Mouse (Mus musculus): ENCODE measurements around the gene Srarp.

Srarp gene

GRCm38 (mm10) chr4:141397861-141398260, 38.0 kb downstream of the Srarp start:
- DNase-seq (ENCODE audit: low read depth in 1 of 2, low spot score in 2 of 2): no peak

GRCm38 (mm10) chr4:141394751-141395150, 41.2 kb downstream of the Srarp start:
- DNase-seq (ENCODE audit: low read depth in 1 of 2, low spot score in 2 of 2): no peak

GRCm38 (mm10) chr4:141391293-141391692, 44.6 kb downstream of the Srarp start:
- DNase-seq (ENCODE audit: low read depth in 1 of 2, low spot score in 2 of 2): no peak

GRCm38 (mm10) chr4:141389366-141390150, 46.3 kb downstream of the Srarp start:
- no peak for DNase-seq (ENCODE audit: low read depth in 1 of 2, low spot score in 2 of 2)

GRCm38 (mm10) chr4:141387933-141388332, 48.0 kb downstream of the Srarp start:
- DNase-seq (ENCODE audit: low read depth in 1 of 2, low spot score in 2 of 2): no peak

GRCm38 (mm10) chr4:141387093-141387784, 48.7 kb downstream of the Srarp start:
- peak in 1 of 2 experiments; percentile 53 for DNase-seq (ENCODE audit: low read depth in 1 of 2, low spot score in 2 of 2)

GRCm38 (mm10) chr4:141386150-141386549, 49.8 kb downstream of the Srarp start:
- no peak for DNase-seq (ENCODE audit: low read depth in 1 of 2, low spot score in 2 of 2)

GRCm38 (mm10) chr4:141385275-141385674, 50.6 kb downstream of the Srarp start:
- no peak for DNase-seq (ENCODE audit: low read depth in 1 of 2, low spot score in 2 of 2)
